Mouse (Mus musculus) spleen, adult 2 months (tissue): ENCODE data around the gene Grcc10. TPM values are rescaled to one million over a fixed set of nuclear protein-coding genes. Genes with fewer than 3 reads are reported as not detected.
A peak's percentile ranks its signal among the peaks of the same experiment; 100 is the strongest.

Experiments
- DNase-seq, 2 experiments: peaks; one replicate each; pipeline versions ENCODE4 v3.0.0 to v3.0.0-alpha.2; 2012 to 2021; ENCODE audit warnings: low spot score in 2 of 2, low read depth in 1 of 2
- H3K27ac ChIP-seq: fragments of 200-500 bp; 2 replicates; pipeline ENCODE4 v1.5.1; 2012; ENCODE audit warnings: low read length, inconsistent platforms; ENCODE audit not compliant: insufficient read depth
- H3K27me3 ChIP-seq: fragments of 200-500 bp; 2 replicates; pipeline ENCODE4 v1.6.1; 2012; ENCODE audit warnings: mild to moderate bottlenecking, moderate library complexity, low read length, inconsistent platforms; ENCODE audit not compliant: control insufficient read depth, insufficient read depth
- H3K36me3 ChIP-seq: fragments of 200-500 bp; 2 replicates; pipeline ENCODE4 v1.6.1; 2012; ENCODE audit warnings: mild to moderate bottlenecking, low read length, inconsistent platforms; ENCODE audit not compliant: control insufficient read depth, insufficient read depth
- H3K4me1 ChIP-seq: fragments of 200-500 bp; 2 replicates; pipeline ENCODE4 v1.6.1; 2011; ENCODE audit warnings: inconsistent platforms; ENCODE audit not compliant: control insufficient read depth, insufficient read depth, insufficient read length
- H3K4me3 ChIP-seq: fragments of 200-500 bp; 2 replicates; pipeline ENCODE4 v1.5.1; 2011; ENCODE audit warnings: mild to moderate bottlenecking, inconsistent platforms; ENCODE audit not compliant: insufficient read depth, insufficient read length; ENCODE audit errors: extremely low read depth
- CTCF ChIP-seq: fragments of 200-500 bp; IDR thresholded peaks from 2 replicates; pipeline ENCODE4 v1.5.1; 2011; ENCODE audit warnings: mild to moderate bottlenecking, inconsistent platforms; ENCODE audit not compliant: insufficient read depth, insufficient read length, insufficient replicate concordance; ENCODE audit errors: extremely low read depth
- POLR2A ChIP-seq: fragments of 200-500 bp; IDR thresholded peaks from 2 replicates; pipeline ENCODE4 v1.6.1; 2011; ENCODE audit warnings: low read depth, low read length, inconsistent platforms
- WGBS: fragments of 180-500 bp; shearing (Covaris S2); methylation state at CpG from one replicate; pipeline ENCODE4 v1.1.7; 2018; 5-methylcytosine and 5-hydroxymethylcytosine counted together
- polyA plus RNA-seq: library from polyadenylated mRNA; depleted of rRNA; stranded (reverse); fragments of >200 nt; gene quantifications from 2 replicates; pipeline ENCODE4 v1.2.3, GENCODE M21; 2012

Grcc10 gene
- polyA plus RNA-seq, 1 experiment: 209 TPM

DNA sequence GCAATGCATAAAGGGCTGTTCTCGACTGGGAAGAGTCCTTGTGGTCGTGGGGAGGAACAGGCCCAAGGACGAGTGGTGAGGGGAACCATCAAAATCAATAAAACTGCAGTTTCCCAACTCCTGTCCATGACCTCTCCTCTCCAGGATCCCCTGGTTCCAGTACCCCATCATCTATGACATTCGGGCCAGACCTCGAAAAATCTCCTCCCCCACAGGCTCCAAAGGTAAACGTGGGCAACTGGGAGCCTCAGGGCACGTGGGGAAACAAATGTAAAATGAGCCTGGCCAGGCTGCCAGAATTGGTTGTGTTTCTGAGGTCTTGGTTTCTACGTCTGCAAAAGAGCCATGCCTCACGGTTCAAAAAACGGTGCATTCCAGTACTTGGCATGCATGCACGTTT is 28.3 kb downstream of the Grcc10 start:
- H3K27me3 ChIP-seq: no peaks in the 10 kb centered on the region
- TF ChIP-seq POLR2A (no peak), CTCF (no peak)
- no peak overlapping the region for H3K27ac ChIP-seq
- H3K4me1 ChIP-seq: peaks cover 10% of the 10 kb centered on the region; the same call in 1 of the 2 replicates
- H3K36me3 ChIP-seq: peaks cover 20% of the 10 kb centered on the region
- 17% methylated on average over 11 of the region's 11 CpGs for WGBS
- H3K4me3 ChIP-seq: peak overlapping the region; percentile 81
- no peak for DNase-seq

- TF ChIP-seq CTCF (no peak), POLR2A (0 out of 2 replicates have a peak, but pooled peaks have one; percentile 33)
- Histone ChIP-seq H3K27ac (peak within 1 kb of the TSS; percentile 83), H3K27me3 (no peaks in the 10 kb centered on the region), H3K36me3 (peaks cover 20% of the 10 kb centered on the region), H3K4me3 (peak within 1 kb of the TSS; percentile 93), H3K4me1 (peaks cover 7% of the 10 kb centered on the region; the same call in 1 of the 2 replicates)
- peak; percentile 96 to 98 for DNase-seq
- WGBS: under 1% methylated on average over 76 of the region's 76 CpGs
Measured at GRCm38 (mm10) chr6:124711824-124712782, 29.1 kb downstream of the Grcc10 start, which contains the start of the genes Emg1 and Phb2. TSS of gene Emg1 (minus strand) at chr6:124712178. TSS of gene Phb2 (plus strand) at chr6:124712336.

DNA sequence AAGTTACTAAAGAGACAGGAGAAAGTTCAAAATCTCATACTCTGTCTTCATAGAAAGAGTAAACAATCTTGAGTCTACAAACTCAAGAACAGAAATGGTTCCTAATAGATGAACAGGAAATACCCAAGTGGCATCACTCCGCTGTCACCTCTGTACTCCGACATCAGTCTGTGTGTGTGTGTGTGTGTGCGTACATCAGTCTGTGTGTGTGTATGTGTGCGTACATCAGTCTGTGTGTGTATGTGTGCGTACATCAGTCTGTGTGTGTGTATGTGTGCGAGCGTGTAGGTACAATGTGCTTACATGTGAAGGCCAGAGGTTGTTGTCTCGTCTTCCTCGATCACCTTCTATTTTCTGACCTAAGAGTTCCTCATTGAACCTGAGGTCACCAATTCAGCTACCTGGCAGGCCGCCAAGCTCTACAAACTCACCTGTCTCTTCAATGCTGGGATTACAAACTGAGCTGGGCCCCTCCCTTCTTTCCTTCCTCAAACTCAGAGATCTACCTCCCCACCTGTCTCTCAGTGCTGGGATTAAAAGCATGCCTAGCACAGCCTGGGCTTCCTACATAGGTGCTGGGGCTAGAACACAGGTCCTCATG is 32.8 kb downstream of the Grcc10 start:
- Histone ChIP-seq H3K4me1 (peaks cover 5% of the 10 kb centered on the region; the same call in 1 of the 2 replicates), H3K4me3 (no peak overlapping the region), H3K36me3 (peaks cover 16% of the 10 kb centered on the region), H3K27ac (no peak overlapping the region), H3K27me3 (no peaks in the 10 kb centered on the region)
- no peak for TF ChIP-seq POLR2A
- TF ChIP-seq CTCF: no peak
- no peak for DNase-seq
- 95% methylated on average over 10 of the region's 10 CpGs for WGBS

DNA sequence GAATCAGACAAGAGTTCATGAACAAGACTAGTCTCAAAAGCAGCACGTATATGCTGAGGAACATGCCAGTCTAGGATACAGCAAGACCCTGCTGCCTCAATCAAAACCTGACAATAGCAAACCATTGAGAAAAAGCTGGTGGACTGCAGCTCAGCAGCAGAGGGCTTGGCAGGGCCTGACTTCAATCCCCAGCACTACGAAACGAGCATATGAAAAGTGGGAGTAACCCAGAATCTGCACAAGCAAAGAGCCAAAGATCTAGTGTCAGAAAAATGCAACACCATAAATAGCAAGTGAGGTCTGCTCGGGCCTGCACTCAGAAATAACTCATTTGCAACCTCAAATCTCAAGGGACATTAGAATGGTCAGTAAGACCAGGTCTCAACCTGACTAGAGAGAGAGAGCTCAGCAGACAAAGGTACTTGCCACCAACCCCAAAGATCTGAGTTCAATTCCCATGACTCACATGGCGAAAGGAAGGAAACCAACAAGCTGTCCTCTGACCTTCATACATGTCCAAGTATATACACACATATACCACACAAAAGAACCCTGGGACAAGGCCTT is 35.0 kb downstream of the Grcc10 start:
- Histone ChIP-seq H3K27ac (no peak overlapping the region), H3K27me3 (no peaks in the 10 kb centered on the region), H3K4me3 (no peak overlapping the region), H3K4me1 (no peaks in the 10 kb centered on the region), H3K36me3 (peaks cover 21% of the 10 kb centered on the region)
- 74% methylated on average over 5 of the region's 5 CpGs for WGBS
- no peak for DNase-seq
- TF ChIP-seq POLR2A (no peak), CTCF (no peak)

GRCm38 (mm10) chr6:124704417-124704816 is 36.8 kb downstream of the Grcc10 start:
- Histone ChIP-seq H3K4me1 (no peaks in the 10 kb centered on the region; the same call in 1 of the 2 replicates), H3K27ac (no peak overlapping the region), H3K36me3 (peaks cover 21% of the 10 kb centered on the region), H3K27me3 (no peaks in the 10 kb centered on the region), H3K4me3 (no peak overlapping the region)
- WGBS: 97% methylated on average over 2 of the region's 2 CpGs
- no peak for DNase-seq
- TF ChIP-seq CTCF (no peak), POLR2A (no peak)

DNA sequence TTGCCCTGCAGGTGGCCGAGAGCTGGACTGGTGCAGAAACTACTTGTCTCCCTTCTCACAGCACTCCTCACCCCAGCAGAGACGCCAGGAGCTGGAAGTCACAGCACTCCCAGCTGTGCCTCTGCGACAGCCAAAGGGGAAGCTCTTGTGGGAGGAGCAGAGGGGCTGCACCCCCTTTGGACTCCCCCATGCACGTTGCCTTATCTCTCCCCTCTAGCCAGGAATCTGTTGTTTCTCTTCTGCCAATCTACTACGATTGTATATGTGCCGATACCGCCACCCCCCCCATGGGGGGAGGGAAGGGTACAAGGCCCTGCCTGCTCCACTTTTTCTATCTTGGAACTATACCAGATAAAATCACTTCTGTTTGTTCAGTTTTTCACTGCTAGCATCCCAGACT is 37.4 kb downstream of the Grcc10 start:
- TF ChIP-seq POLR2A (no peak), CTCF (no peak)
- Histone ChIP-seq H3K36me3 (peaks cover 21% of the 10 kb centered on the region), H3K4me3 (no peak overlapping the region), H3K27ac (no peak overlapping the region), H3K4me1 (no peaks in the 10 kb centered on the region; the same call in 1 of the 2 replicates), H3K27me3 (no peaks in the 10 kb centered on the region)
- DNase-seq: no peak
- 77% methylated on average over 7 of the region's 7 CpGs for WGBS
